Mouse (Mus musculus): ENCODE data around the gene Map3k6.

Map3k6 gene

DNA sequence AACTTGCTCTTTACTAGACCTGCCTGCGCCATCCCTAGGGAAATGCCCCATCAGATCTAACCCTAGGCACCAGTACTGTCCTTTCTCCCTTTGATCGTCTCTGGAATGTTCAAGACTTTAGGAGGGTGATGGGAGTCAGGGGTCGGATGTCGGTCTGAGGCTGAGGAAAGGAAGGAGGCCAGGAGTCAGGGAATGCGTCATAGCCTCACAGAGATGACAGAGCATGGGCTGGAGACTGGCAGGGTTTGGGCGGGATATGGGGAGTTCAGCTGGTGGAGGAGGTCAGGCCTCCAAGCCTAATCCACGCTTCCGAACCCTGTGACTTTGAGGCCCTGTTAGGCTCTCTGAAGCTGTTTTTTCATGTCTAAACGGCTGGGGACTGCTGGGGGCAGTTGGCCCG is 27.0 kb upstream of the Map3k6 start:
- DNase-seq (ENCODE audit: low read depth, low spot score): no peak

- DNase-seq (ENCODE audit: low read depth, low spot score): peak; percentile 82
Measured at GRCm38 (mm10) chr4:133217641-133218040, 23.0 kb upstream of the Map3k6 start.

- no peak for DNase-seq (ENCODE audit: low read depth, low spot score)
Measured at GRCm38 (mm10) chr4:133218745-133219144, 21.9 kb upstream of the Map3k6 start.

GRCm38 (mm10) chr4:133220656-133221055 is 20.0 kb upstream of the Map3k6 start:
- peak; percentile 19 for DNase-seq (ENCODE audit: low read depth, low spot score)

- no peak for DNase-seq (ENCODE audit: low read depth, low spot score)
Measured at GRCm38 (mm10) chr4:133221701-133222100, 18.9 kb upstream of the Map3k6 start.

- no peak for DNase-seq (ENCODE audit: low read depth, low spot score)
Measured at GRCm38 (mm10) chr4:133223875-133224274, 16.7 kb upstream of the Map3k6 start.

- DNase-seq (ENCODE audit: low read depth, low spot score): no peak
Measured at GRCm38 (mm10) chr4:133226073-133226472, 14.5 kb upstream of the Map3k6 start.

DNA sequence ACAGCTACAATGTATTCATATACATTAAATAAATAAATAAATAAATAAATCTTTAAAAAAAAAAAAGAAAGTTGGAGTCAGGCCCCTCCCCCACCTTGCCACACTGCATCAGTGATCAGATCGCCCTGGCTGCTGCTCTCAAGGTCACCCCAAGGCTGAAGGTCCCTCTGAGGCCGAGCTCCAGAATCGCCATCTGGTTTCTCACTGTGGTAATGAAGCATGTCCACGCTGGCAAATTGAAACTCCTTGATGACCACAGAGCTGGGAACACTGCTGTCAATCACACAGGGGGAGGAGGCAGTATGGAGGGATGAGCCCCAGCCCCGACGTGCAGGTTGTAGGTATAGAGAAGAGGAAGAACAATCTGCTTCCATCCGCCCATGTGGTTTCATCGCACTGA is 13.0 kb upstream of the Map3k6 start:
- DNase-seq (ENCODE audit: low read depth, low spot score): no peak

DNA sequence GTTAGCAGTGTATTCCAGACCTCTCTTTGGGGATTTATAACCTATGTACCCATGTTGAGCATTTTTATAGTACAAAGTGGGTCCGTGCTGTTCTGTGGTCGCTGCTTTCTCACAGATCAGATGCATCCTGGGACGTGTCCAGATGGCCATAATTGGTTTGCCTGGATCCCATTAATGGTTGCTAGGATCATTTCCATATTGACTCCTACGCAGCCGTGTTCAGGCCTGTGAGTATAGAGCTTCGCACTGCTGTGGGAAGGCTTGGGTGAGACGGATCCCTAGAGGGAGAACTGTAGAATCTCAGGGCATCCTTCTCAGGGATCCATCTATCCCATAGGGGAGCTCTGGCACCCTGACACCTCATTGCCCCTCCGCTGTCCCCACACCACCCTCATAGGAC is 11.0 kb upstream of the Map3k6 start:
- DNase-seq (ENCODE audit: low read depth, low spot score): no peak

GRCm38 (mm10) chr4:133233285-133233976 is 7.2 kb upstream of the Map3k6 start:
- peak; percentile 64 for DNase-seq (ENCODE audit: low read depth, low spot score)

GRCm38 (mm10) chr4:133234771-133235170 is 5.8 kb upstream of the Map3k6 start:
- DNase-seq (ENCODE audit: low read depth, low spot score): no peak

- DNase-seq (ENCODE audit: low read depth, low spot score): no peak
Measured at GRCm38 (mm10) chr4:133235415-133235814, 5.2 kb upstream of the Map3k6 start.

DNA sequence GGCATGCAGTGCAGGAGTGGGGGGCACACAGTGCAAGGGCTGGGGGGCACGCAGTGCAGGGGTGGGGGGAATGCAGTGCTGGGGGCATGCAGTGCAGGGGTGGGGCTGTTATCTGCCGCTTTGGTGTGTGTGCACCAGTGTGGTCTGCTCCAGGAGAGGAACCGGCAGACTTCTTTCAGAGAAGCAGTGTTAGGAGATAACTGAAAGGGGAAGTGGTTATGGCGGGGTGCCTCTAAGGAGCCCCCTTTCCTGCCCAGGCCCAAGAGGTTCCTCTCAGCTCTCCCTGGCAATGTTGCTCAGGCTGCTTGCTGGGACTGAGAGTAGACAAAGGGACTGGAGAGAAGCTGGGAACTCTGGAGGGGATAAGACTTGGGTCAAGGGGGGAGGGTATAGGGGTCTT is 2.7 kb upstream of the Map3k6 start:
- DNase-seq (ENCODE audit: low read depth, low spot score): no peak

- peak; percentile 89 for DNase-seq (ENCODE audit: low read depth, low spot score)
Measured at GRCm38 (mm10) chr4:133240934-133241908, 603 bp downstream of the Map3k6 start.

GRCm38 (mm10) chr4:133241910-133242309 is 1.3 kb downstream of the Map3k6 start:
- no peak for DNase-seq (ENCODE audit: low read depth, low spot score)

DNA sequence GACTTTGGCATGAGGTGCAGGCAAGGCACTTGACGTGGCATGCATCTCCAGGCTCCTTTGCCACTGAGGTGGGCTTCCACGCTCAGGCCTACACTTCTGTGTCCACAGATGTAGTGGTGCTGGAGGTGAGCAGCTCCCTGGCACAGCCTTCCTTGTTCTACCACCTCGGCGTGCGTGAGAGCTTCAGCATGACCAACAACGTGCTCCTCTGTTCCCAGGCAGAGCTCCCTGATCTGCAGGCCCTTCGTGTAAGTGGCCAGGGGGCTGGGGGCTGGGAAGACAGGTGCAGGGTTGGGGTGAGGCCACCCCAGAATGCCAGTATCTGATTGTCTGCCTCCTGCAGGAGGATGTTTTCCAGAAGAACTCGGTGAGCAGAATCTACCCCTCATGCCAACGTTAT is 2.1 kb downstream of the Map3k6 start:
- no peak for DNase-seq (ENCODE audit: low read depth, low spot score)

DNA sequence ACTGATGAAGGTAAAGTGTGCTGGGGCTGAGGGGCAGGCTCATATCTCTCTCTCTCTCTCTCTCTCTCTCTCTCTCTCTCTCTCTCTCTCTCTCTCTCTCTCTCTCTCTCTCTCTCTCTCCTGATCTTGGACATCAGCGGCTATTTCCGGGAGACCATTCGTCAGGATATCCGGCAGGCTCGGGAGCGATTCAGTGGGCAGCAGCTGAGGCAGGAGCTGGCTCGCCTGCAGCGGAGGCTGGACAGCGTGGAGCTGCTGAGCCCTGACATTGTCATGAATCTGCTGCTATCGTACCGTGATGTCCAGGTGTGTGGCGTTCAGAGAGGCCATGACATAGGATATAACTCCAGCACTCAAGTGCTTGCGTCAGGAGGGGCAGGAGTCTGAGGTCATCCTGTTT is 2.9 kb downstream of the Map3k6 start:
- DNase-seq (ENCODE audit: low read depth, low spot score): no peak

- no peak for DNase-seq (ENCODE audit: low read depth, low spot score)
Measured at GRCm38 (mm10) chr4:133244289-133244688, 3.7 kb downstream of the Map3k6 start.

- no peak for DNase-seq (ENCODE audit: low read depth, low spot score)
Measured at GRCm38 (mm10) chr4:133247072-133247471, 6.5 kb downstream of the Map3k6 start.

- no peak for DNase-seq (ENCODE audit: low read depth, low spot score)
Measured at GRCm38 (mm10) chr4:133247806-133248449, 7.3 kb downstream of the Map3k6 start.

GRCm38 (mm10) chr4:133250609-133251008 is 10.0 kb downstream of the Map3k6 start:
- DNase-seq (ENCODE audit: low read depth, low spot score): peak; percentile 87

- DNase-seq (ENCODE audit: low read depth, low spot score): peak; percentile 33
Measured at GRCm38 (mm10) chr4:133251214-133251613, 10.6 kb downstream of the Map3k6 start.

Data from CD4-positive, CD25-positive, alpha-beta regulatory T cell, adult 2 months (primary cell).